Mouse (Mus musculus) gastrocnemius, adult 2 months (tissue): ENCODE data around the gene Yipf1. TPM values are rescaled to one million over a fixed set of nuclear protein-coding genes. Genes with fewer than 3 reads are reported as not detected.
A peak's percentile ranks its signal among the peaks of the same experiment; 100 is the strongest.
"Not testable (repeated sequence)": the region's sequence is repeated elsewhere in the genome, so short reads cannot be mapped to it uniquely, and the experiment has no call there.

Experiments
- DNase-seq: peaks from one replicate; pipeline ENCODE4 v3.0.0; 2022
- H3K27ac ChIP-seq: fragments of 200-600 bp; 2 replicates; pipeline ENCODE4 v1.8.1; 2022; ENCODE audit warnings: mild to moderate bottlenecking
- H3K4me3 ChIP-seq: fragments of 200-600 bp; 2 replicates; pipeline ENCODE4 v1.8.1; 2022; ENCODE audit warnings: mild to moderate bottlenecking, moderate library complexity
- CTCF ChIP-seq: fragments of 200-600 bp; IDR thresholded peaks from 2 replicates; pipeline ENCODE4 v1.8.1; 2022; ENCODE audit warnings: antibody characterized with exemption, mild to moderate bottlenecking, moderate library complexity
- intact Hi-C: fragments of 180-260 bp; cut with DNase I; formaldehyde crosslinking; loops from one replicate; pipeline ENCODE4 v1.15.1; 2025
- total RNA-seq, 2 experiments: library from RNA; stranded (reverse); gene quantifications; 2 replicates each; pipeline ENCODE4 v1.2.3; 2021

Gene Yipf1
- total RNA-seq, 2 experiments from 2014 or later: 8.2 to 10.1 TPM

DNA sequence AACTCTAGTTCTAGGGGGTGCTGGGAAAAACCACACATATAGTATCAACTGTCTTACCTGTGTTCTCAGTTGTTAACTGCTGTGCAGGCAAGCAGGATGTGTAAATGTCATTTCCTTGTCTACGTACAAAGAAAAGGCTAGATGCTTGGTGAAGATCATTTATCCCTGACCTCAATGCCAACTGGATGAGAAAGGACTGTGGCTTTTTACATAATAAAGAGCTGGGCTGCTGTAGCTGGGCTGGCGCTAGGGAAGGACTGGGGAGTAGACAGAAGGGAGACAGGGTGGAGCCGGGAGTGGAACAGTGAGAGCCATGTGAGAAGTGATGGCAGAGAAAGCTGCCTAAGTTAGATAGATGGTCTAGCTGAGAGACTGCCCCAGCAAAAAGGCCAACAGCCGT, 48.6 kb downstream of the Yipf1 start:
- intact Hi-C loops: no loop called here
- TF ChIP-seq CTCF: no peak
- H3K27ac ChIP-seq: no peak overlapping the region

DNA sequence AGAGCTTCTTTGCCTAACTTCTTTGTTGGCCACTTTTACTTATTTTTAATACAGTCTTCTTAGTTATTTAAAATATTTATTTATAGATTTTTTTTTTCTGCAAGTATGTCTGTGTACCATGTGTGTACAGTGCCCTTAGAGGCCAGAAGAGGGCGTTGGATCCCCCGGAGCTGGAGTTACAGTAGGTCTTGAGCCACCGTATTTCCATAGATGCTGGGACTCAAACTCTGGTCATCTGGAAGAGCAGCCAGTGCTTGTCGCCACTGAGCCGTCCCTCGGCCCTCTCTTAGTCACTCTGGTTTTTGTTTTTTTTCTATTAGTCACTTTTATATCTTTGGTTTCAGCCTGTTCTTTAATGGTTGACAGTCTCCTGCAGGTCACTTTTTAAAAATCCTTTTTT, 49.4 kb downstream of the Yipf1 start:
- peak; percentile 11; the same call in 1 of the 2 replicates for TF ChIP-seq CTCF
- Histone ChIP-seq H3K4me3 (no peak overlapping the region), H3K27ac (no peak overlapping the region)
- DNase-seq: no peak
- intact Hi-C loops: no loop called here

More for the DNA sequence above, 48.6 kb downstream of the Yipf1 start:
- no peak overlapping the region for H3K4me3 ChIP-seq
- DNase-seq: no peak

DNA sequence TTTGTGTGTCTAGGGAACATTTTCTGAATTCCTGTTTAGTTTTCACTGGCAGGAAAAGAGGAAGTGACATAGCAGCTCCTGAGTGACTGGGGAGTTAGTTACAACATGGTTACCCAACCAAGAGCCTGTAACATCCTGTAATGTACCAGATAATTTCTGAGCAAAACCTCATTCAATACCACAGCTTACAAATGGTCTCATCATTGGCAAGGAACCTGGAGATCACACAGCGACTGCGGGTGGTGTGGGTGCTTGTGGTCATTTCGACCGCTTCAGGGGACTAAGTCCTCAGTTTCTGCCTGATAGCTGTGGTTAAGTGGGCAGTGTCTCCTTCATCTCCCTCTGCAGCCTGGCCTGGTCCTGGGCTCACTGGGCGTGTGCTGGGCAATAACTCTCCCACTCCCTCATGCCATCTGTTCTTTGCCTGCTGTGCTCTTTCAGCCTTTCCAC, 50.1 kb downstream of the Yipf1 start:
- no peak overlapping the region for H3K27ac ChIP-seq
- DNase-seq: no peak
- intact Hi-C loops: no loop called here
- TF ChIP-seq CTCF: no peak
- no peak overlapping the region for H3K4me3 ChIP-seq

DNA sequence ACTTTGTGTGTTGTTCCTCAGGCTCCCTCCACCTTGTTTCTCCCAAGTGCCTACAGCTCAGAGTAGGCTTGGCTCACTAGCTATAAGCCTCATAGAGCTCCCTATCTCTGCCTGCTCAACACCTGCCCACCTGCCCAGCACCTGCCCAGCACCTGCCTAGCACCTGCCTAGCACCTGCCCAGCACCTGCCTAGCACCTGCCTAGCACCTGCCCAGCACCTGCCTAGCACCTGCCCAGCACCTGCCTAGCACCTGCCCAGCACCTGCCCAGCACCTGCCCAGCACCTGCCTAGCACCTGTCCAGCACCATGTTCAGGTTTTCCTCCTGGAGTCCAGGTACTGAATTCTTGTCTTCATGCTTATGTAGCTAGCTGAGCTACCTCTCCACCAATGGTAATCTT, 52.2 kb downstream of the Yipf1 start:
- not testable (repeated sequence) for H3K4me3 ChIP-seq, DNase-seq, H3K27ac ChIP-seq
- intact Hi-C loops: loop anchor here (5.0 kb wide), 1 partner anchor 114 kb away; the partner anchor contains the start of genes Hspb11 and Lrrc42

DNA sequence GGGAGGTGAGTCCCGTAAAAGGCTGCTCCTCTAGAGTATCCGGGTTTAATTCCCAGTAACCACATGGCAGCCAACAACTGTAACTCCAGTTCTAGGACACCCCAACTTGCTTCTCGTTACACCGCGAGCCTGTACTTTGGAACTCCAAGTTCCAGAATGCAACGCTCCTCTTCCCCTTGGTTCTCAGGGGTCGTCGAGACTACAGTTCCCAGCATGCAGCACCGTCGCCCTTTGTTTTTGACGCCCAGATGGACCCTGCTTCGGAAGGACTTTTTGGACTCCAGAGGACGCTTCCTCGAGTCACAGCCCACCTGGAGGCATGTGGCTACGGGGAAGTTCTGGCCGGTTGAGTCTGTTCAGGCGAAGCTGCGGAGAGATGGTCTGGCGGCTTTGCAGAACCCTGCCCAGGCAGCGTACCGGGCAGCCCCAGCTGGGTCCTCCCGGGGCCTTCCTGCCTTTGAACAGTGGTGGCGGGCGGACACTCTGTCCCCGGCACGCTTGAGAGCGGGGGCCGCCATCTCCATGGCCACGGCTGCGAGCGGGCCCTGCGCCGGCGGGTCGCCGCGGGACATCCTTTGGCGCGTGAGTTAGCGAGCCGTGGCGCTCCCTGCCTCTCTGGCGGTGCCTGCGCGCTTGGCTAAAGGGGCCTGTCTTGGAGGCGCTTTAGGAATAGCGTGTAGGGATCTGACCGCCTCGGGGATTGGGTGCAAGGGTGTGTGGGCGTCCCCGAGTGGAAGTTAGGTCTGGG, 53.6 kb downstream of the Yipf1 start, which contains the start of gene Ndc1:
Gene Ndc1, plus strand, starts transcription at position 218 of the 748 bp plus-strand sequence.
- no peak for TF ChIP-seq CTCF
- intact Hi-C loops: loop anchor here (5.0 kb wide), 1 partner anchor 115 kb away; the partner anchor contains the start of genes Hspb11 and Lrrc42
- peak; percentile 87 for DNase-seq
- Histone ChIP-seq H3K27ac (peak within 1 kb of the TSS; percentile 100), H3K4me3 (peak within 1 kb of the TSS; percentile 83)

DNA sequence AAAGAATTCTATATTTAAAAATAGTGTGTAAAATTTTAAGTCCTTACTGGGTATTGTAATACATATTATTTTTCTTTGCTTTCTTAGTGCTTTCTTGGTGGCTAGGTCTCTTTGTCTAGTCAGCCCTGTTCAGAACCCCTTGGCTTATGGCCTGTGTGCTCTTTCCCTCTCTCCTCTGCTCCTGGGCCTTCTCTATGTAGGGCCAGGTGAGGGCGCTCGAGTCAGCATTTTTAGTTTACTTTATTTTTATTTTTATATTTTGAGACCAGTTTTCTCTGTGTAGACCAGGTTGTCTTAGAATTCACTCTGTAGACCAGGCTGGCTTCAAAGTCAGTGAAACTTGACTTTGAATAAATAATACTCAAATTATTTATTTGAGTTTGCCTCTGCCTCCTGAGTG, 58.1 kb downstream of the Yipf1 start:
- no peak for DNase-seq
- intact Hi-C loops: no loop called here
- Histone ChIP-seq H3K4me3 (no peak overlapping the region), H3K27ac (no peak overlapping the region)
- peak; percentile 36; the same call in 1 of the 2 replicates for TF ChIP-seq CTCF

DNA sequence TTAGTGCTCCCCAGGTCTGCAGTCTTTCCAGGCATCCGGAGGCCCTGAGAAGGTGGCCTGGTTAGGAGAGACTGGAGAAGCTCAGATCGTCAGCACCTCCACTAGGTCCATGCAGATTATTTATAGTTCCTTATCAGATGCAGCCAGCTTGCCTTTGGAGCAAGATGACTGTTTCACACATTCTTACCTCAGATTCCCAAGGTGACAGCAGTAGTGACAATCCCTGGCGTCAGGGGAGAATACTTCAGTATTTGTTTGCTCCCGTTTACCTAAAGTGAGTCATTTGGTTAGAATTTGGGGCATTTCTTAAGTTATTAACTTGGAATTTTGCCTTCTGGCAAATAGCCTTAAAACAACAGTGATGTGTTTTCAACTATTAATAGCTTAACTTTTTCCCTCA, 60.5 kb downstream of the Yipf1 start:
- Histone ChIP-seq H3K4me3 (no peak overlapping the region), H3K27ac (no peak overlapping the region; the same call in 1 of the 2 replicates)
- TF ChIP-seq CTCF: no peak
- DNase-seq: no peak
- intact Hi-C loops: no loop called here

DNA sequence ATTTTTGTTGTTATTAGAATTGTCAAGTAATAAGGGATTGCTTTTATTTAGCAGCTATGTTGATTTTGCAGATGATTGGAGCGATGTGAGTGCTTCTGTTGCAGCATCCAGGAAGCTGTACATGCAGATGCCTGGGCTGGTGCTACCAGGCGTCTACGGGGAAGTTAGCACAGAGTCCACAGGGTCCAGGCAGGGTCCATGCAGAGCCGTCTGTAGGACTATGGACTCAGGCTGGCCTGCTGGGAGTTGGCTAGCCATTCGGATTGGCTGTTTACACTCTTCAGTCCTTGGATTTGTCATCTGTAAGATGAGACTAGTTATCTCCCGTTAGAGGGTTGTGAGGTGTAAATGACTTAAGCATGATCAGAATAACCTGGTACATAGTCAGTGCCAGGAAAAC, 64.8 kb downstream of the Yipf1 start:
- peak; percentile 42 for DNase-seq
- Histone ChIP-seq H3K27ac (peak overlapping the region; percentile 67; the same call in 1 of the 2 replicates), H3K4me3 (no peak overlapping the region)
- intact Hi-C loops: no loop called here
- no peak for TF ChIP-seq CTCF

DNA sequence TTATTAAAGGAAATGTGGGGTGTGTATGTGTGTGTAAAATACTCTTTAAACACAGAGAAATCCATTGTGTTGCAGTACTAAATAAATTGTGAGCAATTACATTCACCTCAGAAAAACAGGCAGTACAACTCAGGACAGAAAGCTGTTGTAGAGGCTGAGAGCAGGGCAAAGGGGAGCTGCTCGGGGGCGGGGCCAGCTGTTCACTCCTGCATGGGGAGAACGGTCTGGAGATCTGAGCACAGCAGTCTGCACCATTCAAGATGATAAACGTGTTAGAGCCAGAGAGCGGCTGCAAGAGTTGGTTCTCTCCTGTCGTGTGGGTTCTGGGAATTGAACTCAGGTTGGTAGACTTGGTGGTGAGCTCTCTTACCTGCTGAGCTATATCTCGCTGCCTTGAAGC, 66.7 kb downstream of the Yipf1 start:
- no peak overlapping the region for H3K27ac ChIP-seq
- intact Hi-C loops: no loop called here
- DNase-seq: no peak
- no peak for TF ChIP-seq CTCF
- H3K4me3 ChIP-seq: no peak overlapping the region

DNA sequence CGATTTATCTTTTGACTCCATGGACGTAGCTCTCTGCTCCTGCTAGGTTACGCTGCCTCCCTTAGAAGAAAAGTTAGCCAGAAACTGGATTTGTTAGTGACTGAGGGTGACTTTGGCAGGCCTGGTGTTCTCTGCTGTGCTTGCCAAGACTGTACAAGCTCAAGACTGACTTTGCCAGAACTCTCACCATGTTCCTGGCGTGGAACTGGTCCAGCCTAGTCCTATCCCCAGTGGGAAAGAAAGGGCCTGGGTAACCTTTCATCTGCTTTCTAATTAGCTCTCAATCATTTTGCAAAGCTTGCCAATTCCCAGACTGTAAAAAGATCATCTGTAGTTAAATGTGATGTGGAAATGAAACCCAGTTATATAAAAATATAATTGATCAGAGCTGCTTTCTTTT, 72.9 kb downstream of the Yipf1 start:
- no peak for TF ChIP-seq CTCF
- H3K27ac ChIP-seq: no peak overlapping the region
- intact Hi-C loops: no loop called here
- peak; percentile 44 for DNase-seq
- no peak overlapping the region for H3K4me3 ChIP-seq

DNA sequence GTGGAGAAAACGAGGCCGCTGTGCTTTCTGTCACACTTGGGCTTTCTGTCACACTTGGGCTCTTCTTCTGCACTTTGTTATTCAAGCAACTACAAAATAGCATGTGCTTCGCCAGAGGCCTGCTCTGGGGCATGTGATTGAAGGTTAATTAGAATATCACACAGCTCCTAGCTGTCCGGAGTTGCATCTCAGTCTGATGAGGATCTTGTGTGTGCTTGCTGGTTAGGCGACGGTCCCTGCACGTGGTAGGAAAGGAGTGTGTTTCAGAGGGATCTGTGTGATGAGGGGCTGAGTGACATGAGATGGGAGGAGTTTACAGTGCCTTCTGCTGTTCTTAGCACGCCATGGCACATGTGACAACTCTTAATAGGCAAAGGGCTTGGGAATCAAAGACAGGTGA, 73.3 kb downstream of the Yipf1 start:
- no peak for TF ChIP-seq CTCF
- intact Hi-C loops: no loop called here
- DNase-seq: no peak
- H3K27ac ChIP-seq: no peak overlapping the region
- H3K4me3 ChIP-seq: no peak overlapping the region

DNA sequence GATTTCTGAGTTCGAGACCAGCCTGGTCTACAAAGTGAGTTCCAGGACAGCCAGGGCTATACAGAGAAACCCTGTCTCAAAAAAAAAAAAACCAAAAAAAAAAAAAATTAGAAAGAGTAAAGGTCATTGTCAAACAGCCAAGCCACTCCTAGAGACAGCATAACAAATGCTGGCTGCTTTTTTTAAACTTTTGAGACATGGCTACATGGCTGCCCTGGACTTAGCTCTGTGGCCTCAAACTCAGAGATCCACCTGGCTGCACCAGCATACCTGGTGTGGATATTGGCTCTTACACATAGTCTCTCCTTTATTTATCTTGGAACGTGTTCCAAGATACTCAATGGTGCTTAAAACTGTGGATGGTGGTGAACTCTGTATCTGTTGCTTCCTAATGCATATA, 74.1 kb downstream of the Yipf1 start:
- Histone ChIP-seq H3K27ac (no peak overlapping the region), H3K4me3 (no peak overlapping the region)
- no peak for DNase-seq
- intact Hi-C loops: no loop called here
- TF ChIP-seq CTCF: no peak

DNA sequence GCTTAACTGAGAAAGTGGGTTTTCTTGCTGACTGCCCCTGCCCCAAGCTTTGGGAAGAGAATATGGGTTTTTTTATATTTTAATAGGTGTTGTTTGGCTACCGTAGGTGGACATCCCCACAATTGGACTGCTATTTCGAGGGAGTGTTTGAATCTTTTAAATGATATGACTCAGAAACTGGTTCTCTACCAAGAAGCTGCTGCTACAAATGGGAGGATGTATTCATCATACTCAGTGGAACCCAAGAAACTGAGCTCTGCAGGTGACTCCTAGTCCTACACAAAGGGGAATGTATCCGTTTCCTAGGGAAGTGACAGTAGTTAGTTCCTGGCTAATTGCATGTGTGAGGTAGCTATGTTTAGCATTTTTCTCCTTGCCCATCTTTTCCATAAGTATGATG, 75.2 kb downstream of the Yipf1 start:
- TF ChIP-seq CTCF: no peak
- intact Hi-C loops: no loop called here
- Histone ChIP-seq H3K4me3 (no peak overlapping the region), H3K27ac (no peak overlapping the region)
- DNase-seq: no peak

DNA sequence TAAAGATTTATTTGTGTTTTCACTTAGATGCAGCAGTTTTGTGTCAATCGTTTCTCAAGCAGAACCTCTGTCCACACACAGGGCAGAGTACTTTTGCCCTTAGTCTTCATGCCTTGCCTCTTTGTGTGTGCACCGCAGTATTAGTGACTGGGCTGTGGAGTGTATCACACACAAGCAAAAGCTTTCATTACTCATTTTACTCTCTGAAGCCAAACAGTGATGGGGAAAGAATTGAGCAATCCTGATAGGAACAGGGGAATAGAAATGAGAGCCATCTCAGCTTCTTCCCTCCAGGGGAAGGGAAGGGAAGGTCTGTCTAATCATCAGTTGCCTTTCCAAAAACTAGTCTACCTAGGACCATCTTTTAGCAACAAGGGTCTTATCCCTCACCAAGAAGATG, 79.6 kb downstream of the Yipf1 start:
- Histone ChIP-seq H3K4me3 (no peak overlapping the region), H3K27ac (no peak overlapping the region)
- DNase-seq: no peak
- intact Hi-C loops: no loop called here
- TF ChIP-seq CTCF: no peak

Other genes with a start within 250 kb of the Yipf1 start
- gene Mrpl37, start 247.5 kb upstream of the Yipf1 start, total RNA-seq: 10 to 100 TPM; 80.8 to 97.5 TPM
- 10 to 100 TPM; 16.3 to 20.1 TPM for gene Cyb5rl, start 247.4 kb upstream of the Yipf1 start, total RNA-seq
- not detected for gene Cdcp2, start 217.5 kb upstream of the Yipf1 start, total RNA-seq
- gene Tmem59, start 136.0 kb upstream of the Yipf1 start, total RNA-seq: 10 to 100 TPM; 68.2 to 84.3 TPM
- 10 to 100 TPM; 12.6 to 13.2 TPM for gene Tceanc2, start 135.2 kb upstream of the Yipf1 start, total RNA-seq
- not detected for gene Ldlrad1, start 105.2 kb upstream of the Yipf1 start, total RNA-seq
- 1 to 10 TPM; 8.0 to 8.2 TPM for gene Lrrc42, start 60.8 kb upstream of the Yipf1 start, total RNA-seq
- 10 to 100 TPM in 1 of 2 experiments, 1 to 10 TPM in 1; 8.1 to 10.8 TPM for gene Hspb11, start 60.8 kb upstream of the Yipf1 start, total RNA-seq
- under 1 TPM in 1 of 2 experiments, not detected in 1; 0.22 TPM for gene Dio1, start 7.2 kb upstream of the Yipf1 start, total RNA-seq
- 1 to 10 TPM; 6.0 to 8.4 TPM for gene Ndc1, start 53.4 kb downstream of the Yipf1 start, total RNA-seq
- gene Glis1, start 120.2 kb downstream of the Yipf1 start, total RNA-seq: under 1 TPM; 0.15 to 0.20 TPM